Mouse (Mus musculus) olfactory bulb, adult 2 months (tissue): ENCODE measurements around the gene Rangap1.

ENCODE experiments used
- CTCF ChIP-seq: fragments of 200-500 bp; IDR thresholded peaks from 2 replicates; pipeline ENCODE4 v1.5.1; 2012; ENCODE audit warnings: low read depth, mild to moderate bottlenecking, low read length, moderate library complexity; ENCODE audit not compliant: insufficient read depth
- POLR2A ChIP-seq: fragments of 200-500 bp; IDR thresholded peaks from 2 replicates; pipeline ENCODE4 v1.6.1; 2012; ENCODE audit warnings: mild to moderate bottlenecking, low read depth, low read length, moderate library complexity; ENCODE audit not compliant: insufficient read depth

DNA sequence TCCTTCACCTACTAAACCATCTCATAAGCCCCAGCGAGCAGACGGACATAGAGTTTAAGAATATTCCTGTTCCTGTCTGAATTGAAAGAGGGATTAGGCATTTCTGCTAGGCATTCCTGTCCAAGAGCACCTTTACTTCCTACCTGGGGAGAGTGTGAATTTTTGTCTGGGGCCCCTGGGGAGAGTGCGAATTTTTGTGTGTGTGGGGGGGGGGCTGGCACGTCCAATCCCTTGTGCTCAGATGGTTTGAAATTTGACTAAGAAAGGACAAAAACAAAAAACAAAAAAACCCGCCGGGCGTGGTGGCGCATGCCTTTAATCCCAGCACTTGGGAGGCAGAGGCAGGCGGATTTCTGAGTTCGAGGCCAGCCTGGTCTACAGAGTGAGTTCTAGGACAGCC lies 82.0 kb downstream of the Rangap1 start:
- TF ChIP-seq CTCF (no peak), POLR2A (no peak)
